Mouse (Mus musculus) activated CD4-positive, CD25-positive, alpha-beta regulatory T cell, adult 4 months (primary cell): Measurements from ENCODE around the gene Dazap2. TPM values are rescaled to one million over a fixed set of nuclear protein-coding genes. Genes with fewer than 3 reads are reported as not detected.
"Not testable (repeated sequence)": the region's sequence is repeated elsewhere in the genome, so short reads cannot be mapped to it uniquely, and the experiment has no call there.

Experiments used
- ATAC-seq: one replicate; pipeline ENCODE4 v1.8.0; 2017
- polyA plus RNA-seq, 2 experiments: library from polyadenylated mRNA; unstranded; fragments of 100-300 nt; shearing (Covaris generic); gene quantifications; one replicate each; pipeline ENCODE4 v1.2.1; 2017

The Dazap2 gene
- polyA plus RNA-seq, result 100 to 1,000 TPM; 741 to 756 TPM

DNA sequence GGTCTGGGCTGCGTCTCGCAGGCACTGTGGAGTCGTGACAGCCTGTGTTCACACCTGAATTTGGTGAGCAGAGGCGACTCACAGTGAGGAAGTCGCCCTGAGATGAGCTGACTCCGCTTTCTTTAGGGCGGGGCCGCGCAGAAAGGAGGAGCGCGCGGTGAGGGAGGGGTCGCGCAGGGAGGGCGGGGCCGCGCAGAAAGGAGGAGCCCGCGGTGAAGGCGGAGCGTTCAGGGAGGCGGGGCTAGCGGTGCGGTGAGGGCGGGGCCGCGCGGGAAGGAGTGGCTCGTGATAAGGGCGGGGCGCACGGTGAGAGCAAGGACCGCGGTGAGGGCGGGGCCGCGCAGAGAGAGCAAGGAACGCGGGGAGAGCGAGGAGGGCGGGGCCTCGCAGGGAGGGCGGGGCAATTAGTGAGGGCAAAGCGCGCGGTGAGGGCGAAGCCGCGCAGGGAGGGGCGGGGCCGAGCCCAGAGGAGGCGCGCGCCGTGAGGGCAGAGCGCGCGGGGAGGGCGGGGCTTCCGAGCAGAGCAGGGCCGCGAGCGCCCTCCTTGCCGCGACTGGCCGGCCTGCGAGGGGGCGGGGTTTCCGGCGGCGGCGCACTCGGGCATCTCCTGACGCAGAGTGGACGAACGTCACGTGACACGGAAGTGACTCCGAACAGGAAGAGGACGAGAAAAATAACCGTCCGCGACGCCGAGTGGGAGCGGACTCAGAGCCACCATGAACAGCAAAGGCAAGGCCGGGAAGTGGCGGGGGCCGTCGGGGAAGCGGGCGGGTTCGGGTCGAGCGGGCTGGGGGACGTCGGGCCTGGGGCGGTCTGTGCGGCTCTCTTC lies at the start of gene Dazap2:
TSS of gene Dazap2 (plus strand) at position 354 of the 829 bp plus-strand sequence.
- ATAC-seq, result peak; percentile 68

DNA sequence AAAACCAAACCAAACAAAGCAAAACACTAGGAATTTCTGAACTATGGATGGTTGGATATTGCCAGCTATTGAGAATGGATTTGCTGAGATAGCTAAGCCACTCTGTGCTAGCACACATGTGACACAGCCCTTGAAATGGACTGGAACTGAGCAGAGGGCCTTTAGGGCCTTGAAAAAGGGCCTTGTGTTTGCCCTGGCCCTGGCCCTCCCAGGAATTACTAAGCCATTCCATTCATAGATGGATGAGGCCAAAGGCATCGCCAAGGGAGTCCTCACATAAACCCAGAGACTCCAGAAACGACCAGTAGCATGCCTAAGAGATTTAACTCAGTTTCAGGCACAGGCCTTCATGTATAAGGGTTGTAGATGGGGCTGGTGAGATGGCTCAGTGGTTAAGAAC lies 48.6 kb upstream of the Dazap2 start:
- no peak for ATAC-seq

GRCm38 (mm10) chr15:100569239-100569638 lies 45.9 kb upstream of the Dazap2 start:
- no peak for ATAC-seq

DNA sequence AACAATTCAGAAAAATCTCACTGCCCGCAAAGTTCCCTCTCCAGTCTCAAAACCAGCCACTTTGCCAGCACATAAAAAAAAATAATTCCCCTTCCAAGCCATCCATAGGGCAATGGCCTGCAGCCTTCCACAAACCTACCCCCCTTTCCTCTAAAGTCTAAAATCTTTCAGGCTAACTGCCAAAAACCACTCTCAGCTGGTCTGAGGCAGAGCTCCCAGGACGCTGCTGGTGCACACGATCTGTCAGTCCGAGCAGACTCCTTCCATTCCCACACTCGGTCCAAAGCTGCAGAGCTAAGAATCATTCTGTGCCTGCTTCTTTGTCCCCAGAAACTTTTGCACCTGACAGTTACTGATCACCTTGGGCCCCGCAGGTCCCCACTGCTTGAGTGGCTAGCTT lies 41.2 kb upstream of the Dazap2 start:
- ATAC-seq, result no peak

DNA sequence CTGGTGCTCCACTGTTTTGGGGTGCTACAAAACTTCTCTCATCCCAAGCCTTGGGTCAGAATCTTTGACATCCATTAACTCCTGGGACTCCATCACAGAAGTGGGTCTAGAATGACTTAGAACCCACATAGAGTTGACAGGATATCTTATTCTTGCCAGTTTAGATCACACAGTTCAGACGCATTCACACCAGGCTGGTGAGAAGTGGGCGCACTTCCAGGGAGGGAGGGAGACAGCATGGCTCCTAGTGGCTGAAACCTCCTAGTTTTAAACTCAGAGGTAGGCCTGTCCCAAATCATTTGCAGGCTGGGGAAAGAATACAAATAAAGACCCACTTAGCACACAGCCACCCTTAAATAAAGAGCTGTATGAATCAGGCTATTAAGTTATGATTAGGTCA lies 40.8 kb upstream of the Dazap2 start:
- ATAC-seq, result no peak

GRCm38 (mm10) chr15:100575366-100575765 lies 39.8 kb upstream of the Dazap2 start:
- no peak for ATAC-seq

DNA sequence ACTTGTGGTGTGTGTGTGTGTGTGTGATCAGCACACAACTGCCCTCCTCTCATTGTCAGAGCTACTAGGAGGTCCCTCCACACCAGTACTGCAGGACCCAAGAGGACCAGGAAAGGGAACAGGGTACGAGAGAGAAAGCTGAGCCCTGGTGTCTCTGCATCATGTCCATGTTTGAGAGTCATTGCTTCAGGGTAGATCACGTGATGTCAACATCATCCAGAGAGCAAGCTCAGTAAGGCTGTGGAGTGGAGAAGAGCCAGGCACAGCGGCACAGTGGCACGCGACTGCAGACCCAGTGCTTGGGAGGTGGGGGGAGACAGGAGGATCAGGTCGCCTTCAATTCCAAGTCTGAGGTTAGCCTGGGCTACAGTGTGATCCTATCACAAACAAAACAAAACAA lies 38.8 kb upstream of the Dazap2 start:
- no peak for ATAC-seq

DNA sequence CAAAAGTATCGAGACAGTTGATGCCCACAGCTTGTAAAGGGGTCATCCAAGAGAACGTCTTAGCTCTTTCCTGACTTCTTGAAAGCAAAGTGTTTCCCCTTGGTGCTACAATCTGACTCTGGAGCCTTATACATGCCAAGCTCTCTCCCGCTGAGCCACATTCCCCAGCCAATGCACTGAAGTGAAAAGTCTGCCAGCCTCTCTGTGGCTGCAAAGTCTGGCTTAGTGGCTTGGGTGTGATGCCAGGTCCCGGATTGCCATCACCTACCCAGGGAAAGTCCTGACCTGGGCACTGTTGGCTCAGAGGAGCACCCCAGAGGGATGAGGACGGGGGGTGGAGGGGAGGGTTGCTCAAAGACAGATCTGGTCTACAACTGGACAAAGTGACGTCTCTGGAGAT lies 38.3 kb upstream of the Dazap2 start:
- no peak for ATAC-seq

DNA sequence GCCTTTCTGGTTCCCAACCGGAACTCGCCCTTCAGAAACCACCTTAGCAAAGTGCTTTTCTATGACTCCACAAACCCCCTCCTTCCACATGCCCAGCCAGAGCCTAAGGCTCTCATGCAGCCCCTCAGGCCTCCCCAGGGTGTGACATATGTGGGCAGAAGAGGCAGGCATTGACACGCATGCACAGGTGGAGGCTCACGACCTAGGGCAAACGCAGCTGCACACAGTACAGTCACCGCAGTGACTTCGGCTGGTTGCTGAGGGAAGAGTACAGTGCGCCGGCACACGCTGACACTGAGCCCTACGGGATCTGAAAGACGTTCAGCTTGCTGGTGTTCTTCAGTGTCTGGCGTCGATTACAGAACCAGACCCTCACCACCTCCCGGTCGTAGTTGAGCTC lies 37.2 kb upstream of the Dazap2 start:
- no peak for ATAC-seq

GRCm38 (mm10) chr15:100580108-100580507 lies 35.0 kb upstream of the Dazap2 start:
- ATAC-seq, result no peak

- no peak for ATAC-seq
These were observed 29.2 kb upstream of the Dazap2 start for GRCm38 (mm10) chr15:100585931-100586330.

- no peak for ATAC-seq
These were observed 28.0 kb upstream of the Dazap2 start for GRCm38 (mm10) chr15:100587166-100587565.

GRCm38 (mm10) chr15:100588297-100588696 lies 26.9 kb upstream of the Dazap2 start:
- ATAC-seq, result no peak

DNA sequence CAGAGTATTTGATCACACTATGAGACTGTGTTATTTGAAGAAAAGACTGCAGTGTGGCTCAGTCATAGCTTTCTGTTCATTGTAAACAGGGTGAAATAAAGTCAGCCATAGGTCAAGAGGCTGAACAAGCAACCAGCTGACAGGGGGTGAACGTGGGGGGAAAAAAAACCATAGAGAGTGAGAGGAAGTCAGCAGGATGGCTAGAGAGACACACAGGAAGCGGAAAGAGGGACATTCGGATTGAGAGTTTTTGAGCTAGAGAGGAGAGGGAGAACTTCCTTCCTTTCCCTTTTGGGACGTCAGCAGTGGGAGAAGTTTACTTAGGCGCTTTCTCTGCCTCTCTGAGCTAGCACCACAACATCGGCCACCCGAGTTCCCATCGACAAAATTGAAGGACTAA lies 24.7 kb upstream of the Dazap2 start:
- no peak for ATAC-seq

DNA sequence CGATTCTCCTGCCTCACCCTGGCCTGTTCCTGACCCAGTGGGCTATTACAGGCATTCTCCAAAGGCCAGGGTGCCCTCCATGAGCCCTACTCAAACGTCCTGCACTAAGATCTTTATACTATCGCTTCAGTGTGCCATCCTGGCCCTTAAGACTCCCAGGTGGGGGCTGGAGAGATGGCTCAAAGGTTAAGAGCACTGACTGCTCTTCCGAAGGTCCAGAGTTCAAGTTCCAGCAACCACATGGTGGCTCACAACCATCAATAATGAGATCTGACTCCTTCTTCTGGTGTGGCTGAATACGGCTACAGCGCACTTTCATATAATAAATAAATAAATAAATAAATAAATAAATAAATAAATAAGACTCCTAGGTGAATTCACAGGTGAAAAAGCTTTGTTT lies 22.3 kb upstream of the Dazap2 start:
- no peak for ATAC-seq

DNA sequence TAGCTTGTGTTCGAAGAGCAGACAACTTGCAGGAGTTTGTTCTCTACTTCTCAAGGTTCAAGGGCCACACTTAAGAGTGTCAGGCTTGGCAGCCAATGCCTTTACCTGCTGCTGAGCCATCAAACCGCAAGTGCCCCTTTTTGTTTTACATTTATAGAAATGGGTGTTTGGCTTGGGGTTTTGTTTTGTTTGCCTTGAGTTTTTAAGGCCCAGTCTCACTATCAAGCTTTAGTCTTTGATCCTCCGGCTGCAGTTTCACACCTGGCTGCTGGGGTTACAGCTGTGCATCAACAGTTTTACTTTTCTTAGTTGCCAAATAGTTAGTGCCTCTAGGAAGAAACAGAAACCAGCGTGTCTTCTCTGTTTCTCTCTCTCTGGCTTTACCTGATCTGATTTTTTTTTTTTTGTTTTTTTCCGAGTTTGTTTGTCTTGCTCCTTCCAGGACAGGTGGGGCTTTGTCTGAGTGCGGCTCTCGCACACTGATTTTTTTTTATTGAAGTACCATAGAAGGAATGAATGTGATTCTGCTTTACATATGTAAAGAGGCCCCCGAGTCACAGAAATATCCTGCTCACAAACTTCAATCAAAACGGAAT lies 16.8 kb upstream of the Dazap2 start:
- peak; percentile 48 for ATAC-seq

- peak; percentile 43 for ATAC-seq
These were observed 16.3 kb upstream of the Dazap2 start for GRCm38 (mm10) chr15:100598883-100599275.

DNA sequence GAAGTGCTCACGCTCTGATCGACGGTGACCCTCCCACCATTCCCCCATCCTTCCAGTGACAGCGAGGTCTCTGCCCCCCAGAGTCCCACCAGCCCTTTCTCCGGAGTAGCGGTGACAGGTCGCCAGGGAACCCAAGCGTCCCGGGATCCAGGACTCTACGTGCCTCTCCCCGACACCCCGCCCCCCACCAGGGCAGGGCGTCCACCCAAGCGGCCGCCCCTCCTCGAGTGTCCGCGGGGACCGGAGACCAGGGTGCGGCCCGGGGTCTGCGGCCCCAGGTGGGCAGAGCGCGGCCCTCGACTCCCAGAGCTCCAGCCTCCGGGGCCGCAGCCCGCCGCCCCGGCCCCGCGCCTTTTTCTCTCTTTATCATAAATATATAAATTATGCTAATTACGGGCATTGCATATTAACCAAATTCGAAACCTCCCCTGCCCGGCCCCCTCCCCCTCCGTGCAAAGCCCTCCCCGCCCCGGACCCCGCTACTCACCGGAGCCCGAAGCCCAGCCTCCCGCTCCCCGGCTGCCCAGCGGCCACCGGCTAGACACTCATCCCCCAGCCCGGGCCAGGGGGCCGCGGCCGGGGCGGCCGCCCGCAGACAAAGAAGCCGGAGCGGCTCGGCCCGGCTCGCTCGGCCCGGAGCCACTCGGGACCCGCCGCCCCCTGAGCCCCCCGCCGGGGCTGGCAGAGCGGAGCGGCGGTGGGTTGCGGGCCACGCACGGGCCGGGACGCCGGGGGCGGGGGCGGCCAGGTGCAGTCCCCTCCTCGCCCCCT lies 15.7 kb upstream of the Dazap2 start, which contains the start of gene Pou6f1:
TSS of gene Pou6f1 (minus strand) at position 709 of the 771 bp plus-strand sequence.
- ATAC-seq, result no peak

DNA sequence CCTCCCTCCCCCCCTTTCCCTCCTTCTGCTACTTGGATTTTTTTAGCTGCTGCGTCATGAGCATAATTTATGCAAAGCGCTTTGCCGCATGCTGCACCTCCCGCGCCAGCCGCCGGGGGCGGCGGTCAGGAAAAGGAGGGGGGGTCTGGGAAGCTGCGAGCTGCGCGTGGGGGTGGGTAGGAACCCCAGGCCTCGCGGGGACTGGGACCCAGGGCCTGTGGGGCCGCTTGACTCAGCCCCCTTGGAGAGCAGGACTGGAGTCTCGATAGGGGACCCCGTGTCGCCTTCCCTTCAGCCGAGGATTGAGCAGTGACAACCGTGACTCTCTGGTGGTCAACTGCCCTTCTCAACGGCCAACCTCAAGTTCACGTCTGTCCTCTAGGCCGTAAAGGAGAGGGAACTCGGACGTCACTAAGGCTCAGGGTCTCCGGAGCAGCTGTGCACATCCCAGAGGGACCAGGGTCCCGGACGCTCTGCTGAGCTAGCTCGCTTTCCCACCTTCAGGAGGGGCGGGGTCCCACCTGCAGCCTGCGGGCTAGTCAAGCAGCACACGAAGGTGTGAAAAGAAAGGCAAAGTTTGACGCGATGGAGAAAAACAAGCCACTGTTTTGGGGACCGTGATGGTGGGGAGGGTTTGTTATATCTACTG lies 15.0 kb upstream of the Dazap2 start:
- ATAC-seq, result peak; percentile 65

DNA sequence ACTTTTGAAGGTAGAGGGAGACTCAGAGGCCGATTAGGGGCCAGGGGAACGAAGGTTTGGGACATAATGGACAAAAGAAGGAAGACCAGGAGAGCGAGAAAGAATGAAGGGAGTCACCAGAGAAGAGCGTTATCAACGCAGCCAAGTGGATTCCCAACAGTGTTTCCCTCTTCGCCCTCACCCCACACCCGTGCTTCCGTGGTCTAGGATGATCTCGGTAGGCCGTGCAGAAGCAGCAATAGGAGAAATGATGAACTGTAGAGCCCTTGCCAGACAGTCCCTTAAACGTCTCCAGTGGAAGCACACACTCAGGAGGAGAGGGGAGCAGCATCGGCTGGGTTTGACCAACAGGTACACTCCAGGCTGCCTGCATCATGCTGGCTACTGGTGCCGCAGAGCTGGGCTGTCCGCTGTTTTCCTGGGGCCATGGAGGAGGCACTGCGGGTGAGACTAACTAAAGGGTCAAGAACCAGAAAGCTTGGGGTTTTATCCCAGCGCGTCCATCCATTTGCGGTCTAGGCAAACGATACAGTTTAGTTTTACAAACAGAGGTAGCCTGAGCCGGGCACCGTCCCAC lies 14.4 kb upstream of the Dazap2 start:
- no peak for ATAC-seq

DNA sequence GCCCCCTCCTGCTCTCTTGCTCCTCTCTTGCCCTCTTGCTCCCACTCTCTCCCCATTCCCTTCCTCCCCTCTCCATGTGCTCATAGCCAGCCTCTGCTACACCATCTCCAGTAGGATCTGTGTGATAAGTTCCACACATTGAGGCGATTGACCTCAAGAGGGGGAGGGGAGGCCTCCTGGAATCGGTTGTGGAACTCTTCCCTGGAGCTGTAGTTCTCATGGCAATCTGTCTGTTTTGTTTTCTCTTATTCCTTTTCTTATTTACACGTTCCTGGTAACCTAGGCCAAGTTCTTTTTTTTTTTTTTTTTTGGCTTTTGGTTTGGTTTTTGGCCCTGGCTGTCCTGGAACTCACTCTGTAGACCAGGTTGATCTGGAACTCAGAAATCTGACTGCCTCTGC lies 13.5 kb upstream of the Dazap2 start:
- ATAC-seq, result no peak

DNA sequence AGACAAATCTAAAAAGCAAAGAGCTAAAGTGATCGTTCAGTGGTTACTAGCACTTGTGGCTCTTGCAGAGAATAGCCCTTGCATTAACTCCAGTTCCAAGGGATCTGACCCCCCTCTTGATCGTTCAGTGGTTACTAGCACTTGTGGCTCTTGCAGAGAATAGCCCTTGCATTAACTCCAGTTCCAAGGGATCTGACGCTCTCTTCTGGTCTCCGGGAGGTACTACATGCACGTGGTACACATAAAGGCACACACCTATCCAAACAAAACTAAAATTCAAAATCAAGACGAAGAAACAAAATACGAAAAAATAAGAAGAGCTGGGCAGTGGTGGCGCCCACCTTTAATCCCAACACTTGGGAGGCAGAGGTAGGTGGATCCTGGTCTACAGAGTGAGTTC lies 8.5 kb upstream of the Dazap2 start:
- not testable (repeated sequence) for ATAC-seq

DNA sequence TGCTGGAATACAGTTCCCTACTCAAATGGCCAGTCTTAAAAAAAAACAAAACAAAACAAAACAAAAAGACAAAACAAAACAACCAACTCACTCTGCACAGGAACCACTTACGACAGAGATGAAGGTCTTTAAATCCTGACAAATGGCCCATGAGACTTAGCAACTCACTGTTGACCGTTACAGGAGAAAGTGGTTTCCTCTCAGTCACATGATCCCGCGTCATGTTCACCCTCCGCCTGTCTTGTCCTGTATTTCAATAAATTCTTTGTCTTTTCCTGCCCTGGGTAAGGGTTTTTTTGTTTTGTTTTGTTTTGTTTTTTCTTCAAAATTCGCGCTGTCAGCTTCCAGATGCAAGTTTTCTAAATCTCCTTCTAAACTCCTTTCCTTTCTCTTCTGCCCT lies 3.2 kb upstream of the Dazap2 start:
- ATAC-seq, result no peak
